Mouse (Mus musculus): ENCODE results near the gene Dmpk. TPM values are rescaled to one million over a fixed set of nuclear protein-coding genes. Genes with fewer than 3 reads are reported as not detected.

The Dmpk gene
- polyA plus RNA-seq, 1 experiment = 248 TPM

Other genes starting within 250 kb of the Dmpk start
- 7.5 and 9.1 TPM in 2 replicates for gene Mill2, start 243.9 kb upstream of the Dmpk start, polyA plus RNA-seq (2012; rRNA removed)
- gene Pglyrp1, start 212.5 kb upstream of the Dmpk start, polyA plus RNA-seq (2012; rRNA removed) = 6.2 and 7.1 TPM in 2 replicates
- 20.1 and 23.2 TPM in 2 replicates for gene Ccdc61, start 173.4 kb upstream of the Dmpk start, polyA plus RNA-seq (2012; rRNA removed)
- gene Nova2, start 158.0 kb upstream of the Dmpk start, polyA plus RNA-seq (2012; rRNA removed) = 1.3 and 2.1 TPM in 2 replicates
- gene Nanos2, start 96.4 kb upstream of the Dmpk start, polyA plus RNA-seq (2012; rRNA removed) = not detected in 2 replicates
- gene Mypop, start 92.6 kb upstream of the Dmpk start, polyA plus RNA-seq (2012; rRNA removed) = 3.4 and 5.6 TPM in 2 replicates
- 19.4 and 26.1 TPM in 2 replicates for gene Irf2bp1, start 79.8 kb upstream of the Dmpk start, polyA plus RNA-seq (2012; rRNA removed)
- 0.07 and 0.09 TPM in 2 replicates for gene Foxa3, start 60.3 kb upstream of the Dmpk start, polyA plus RNA-seq (2012; rRNA removed)
- gene Sympk, start 59.5 kb upstream of the Dmpk start, polyA plus RNA-seq (2012; rRNA removed) = 65.9 and 73.5 TPM in 2 replicates
- 0.38 and 0.76 TPM in 2 replicates for gene Rsph6a, start 29.2 kb upstream of the Dmpk start, polyA plus RNA-seq (2012; rRNA removed)
- gene Dmwd, start 7.6 kb upstream of the Dmpk start, polyA plus RNA-seq (2012; rRNA removed) = 52.6 and 61.1 TPM in 2 replicates
- gene Six5, start 10.7 kb downstream of the Dmpk start, polyA plus RNA-seq (2012; rRNA removed) = 33.2 and 35.6 TPM in 2 replicates
- gene Gm4969, start 34.5 kb downstream of the Dmpk start, polyA plus RNA-seq (2012; rRNA removed) = 0.13 and 0.19 TPM in 2 replicates
- gene Fbxo46, start 36.0 kb downstream of the Dmpk start, polyA plus RNA-seq (2012; rRNA removed) = 7.9 and 9.3 TPM in 2 replicates
- gene Qpctl, start 65.4 kb downstream of the Dmpk start, polyA plus RNA-seq (2012; rRNA removed) = 14.9 and 19.4 TPM in 2 replicates
- gene Snrpd2, start 65.9 kb downstream of the Dmpk start, polyA plus RNA-seq (2012; rRNA removed) = 30.6 and 37.8 TPM in 2 replicates
- 2.6 and 3.9 TPM in 2 replicates for gene Gipr, start 82.3 kb downstream of the Dmpk start, polyA plus RNA-seq (2012; rRNA removed)
- gene Eml2, start 92.6 kb downstream of the Dmpk start, polyA plus RNA-seq (2012; rRNA removed) = 47.5 and 48.5 TPM in 2 replicates
- gene Gpr4, start 128.7 kb downstream of the Dmpk start, polyA plus RNA-seq (2012; rRNA removed) = 13.3 and 15.3 TPM in 2 replicates
- 30.2 and 38.1 TPM in 2 replicates for gene Opa3, start 144.5 kb downstream of the Dmpk start, polyA plus RNA-seq (2012; rRNA removed)
- 61.0 and 82.5 TPM in 2 replicates for gene Vasp, start 188.0 kb downstream of the Dmpk start, polyA plus RNA-seq (2012; rRNA removed)
- gene Ppm1n, start 196.2 kb downstream of the Dmpk start, polyA plus RNA-seq (2012; rRNA removed) = not detected in 2 replicates
- 30.6 and 59.5 TPM in 2 replicates for gene Rtn2, start 198.8 kb downstream of the Dmpk start, polyA plus RNA-seq (2012; rRNA removed)
- 0.89 and 1.1 TPM in 2 replicates for gene Fosb, start 226.2 kb downstream of the Dmpk start, polyA plus RNA-seq (2012; rRNA removed)